Mouse (Mus musculus) hindbrain, embryonic 14.5 days (tissue): ENCODE data around the gene Atp8a2. TPM values are rescaled to one million over a fixed set of nuclear protein-coding genes. Genes with fewer than 3 reads are reported as not detected.

Experiments used
- ATAC-seq: fragments of 200-750 bp; cut with Nextera tagmentation; 2 replicates; pipeline ENCODE4 v1.8.0; 2017; ENCODE audit warnings: moderate number of reproducible peaks, mild to moderate bottlenecking, moderate TSS enrichment, moderate library complexity; ENCODE audit not compliant: low FRiP score
- DNase-seq: peaks from one replicate; pipeline ENCODE4 v3.0.0-alpha.2; 2015; ENCODE audit warnings: low spot score
- H3K27ac ChIP-seq: fragments of 300-500 bp; sonication (generic); 2 replicates; pipeline ENCODE4 v1.5.1; 2014; ENCODE audit warnings: mild to moderate bottlenecking, moderate library complexity
- H3K27me3 ChIP-seq: fragments of 300-500 bp; sonication (generic); 2 replicates; pipeline ENCODE4 v1.6.1; 2014; ENCODE audit warnings: mild to moderate bottlenecking, low read length, mixed read lengths; ENCODE audit not compliant: control insufficient read depth, insufficient read depth
- H3K36me3 ChIP-seq: fragments of 300-500 bp; sonication (generic); replicated peaks from 2 replicates; pipeline ENCODE4 v1.6.1; 2014; ENCODE audit not compliant: control insufficient read depth, insufficient read depth
- H3K4me1 ChIP-seq: fragments of 300-500 bp; sonication (generic); replicated peaks from 2 replicates; pipeline ENCODE4 v1.6.1; 2014; ENCODE audit warnings: antibody characterized with exemption, low read length, mixed read lengths; ENCODE audit not compliant: control insufficient read depth, insufficient read depth
- H3K4me2 ChIP-seq: fragments of 300-500 bp; sonication (generic); replicated peaks from 2 replicates; pipeline ENCODE4 v1.6.1; 2014; ENCODE audit warnings: mild to moderate bottlenecking, moderate library complexity
- H3K4me3 ChIP-seq: fragments of 300-500 bp; sonication (generic); replicated peaks from 2 replicates; pipeline ENCODE4 v1.5.1; 2014; ENCODE audit warnings: mild to moderate bottlenecking, low read length
- H3K9ac ChIP-seq: fragments of 300-500 bp; sonication (generic); 2 replicates; pipeline ENCODE4 v1.6.1; 2014
- H3K9me3 ChIP-seq: fragments of 300-500 bp; sonication (generic); 2 replicates; pipeline ENCODE4 v1.6.1; 2016; ENCODE audit warnings: low read length; ENCODE audit not compliant: control insufficient read depth
- WGBS: fragments of 180-500 bp; shearing (Covaris S2); extraction: QIAGEN DNeasy Blood & Tissue Kit; methylation state at CpG from one replicate; pipeline ENCODE4 v1.1.7; 2014; 5-methylcytosine and 5-hydroxymethylcytosine counted together
- polyA plus RNA-seq: library from polyadenylated mRNA; unstranded; fragments of >200 nt; fragmentation: Nextera tagmentation; extraction: Ambion mirVana; gene quantifications from 2 replicates; pipeline ENCODE4 v1.2.1, GENCODE M21; 2014

Gene Atp8a2
- polyA plus RNA-seq, 1 experiment from 2014 or later = 40.3 TPM

- Histone ChIP-seq H3K36me3 (no peaks in the 10 kb centered on the region), H3K4me3 (no peak overlapping the region), H3K4me2 (no peak overlapping the region), H3K27ac (no peak overlapping the region), H3K27me3 (no peaks in the 10 kb centered on the region), H3K9ac (no peak overlapping the region), H3K9me3 (no peaks in the 10 kb centered on the region), H3K4me1 (no peaks in the 10 kb centered on the region)
- WGBS = 71% methylated on average over 3 of the region's 3 CpGs
- ATAC-seq = no peak
- DNase-seq = no peak
These were observed 487.3 kb downstream of the Atp8a2 start for GRCm38 (mm10) chr14:59709505-59710335.

DNA sequence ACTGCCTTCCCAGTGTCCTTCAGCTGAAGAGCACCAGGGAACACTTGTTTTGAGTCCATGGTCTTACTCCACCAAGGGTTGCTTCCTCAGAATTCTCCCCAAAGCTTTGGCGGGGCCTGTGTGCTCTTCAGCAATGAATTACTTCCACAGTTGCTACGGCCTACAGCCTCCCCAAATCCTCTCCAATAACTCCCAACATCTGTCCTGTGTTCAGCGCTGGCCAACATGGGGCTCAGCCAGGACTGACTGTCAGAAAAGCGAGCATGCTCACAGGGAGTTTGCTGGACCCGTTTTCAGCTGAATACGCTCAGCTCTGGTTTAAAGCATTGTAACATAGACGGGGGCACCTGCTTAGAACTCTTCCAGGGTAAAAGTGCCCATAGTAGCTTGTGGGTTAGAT, 489.0 kb downstream of the Atp8a2 start:
- Histone ChIP-seq H3K4me1 (no peaks in the 10 kb centered on the region), H3K27ac (no peak overlapping the region), H3K4me2 (no peak overlapping the region), H3K9me3 (no peaks in the 10 kb centered on the region), H3K9ac (no peak overlapping the region), H3K36me3 (no peaks in the 10 kb centered on the region), H3K27me3 (no peaks in the 10 kb centered on the region), H3K4me3 (no peak overlapping the region)
- ATAC-seq (no peak), DNase-seq (no peak)
- WGBS = 91% methylated on average over 7 of the region's 7 CpGs

- 0 out of 2 replicates have a peak, but pooled peaks cover 4% of the 10 kb centered on the region for H3K4me1 ChIP-seq
- ATAC-seq (no peak), DNase-seq (no peak)
- H3K27me3 ChIP-seq = no peaks in the 10 kb centered on the region
- no peaks in the 10 kb centered on the region for H3K9me3 ChIP-seq
- WGBS = 84% methylated on average over 13 of the region's 13 CpGs
- H3K27ac ChIP-seq = no peak overlapping the region
- no peak overlapping the region for H3K4me2 ChIP-seq
- no peak overlapping the region for H3K4me3 ChIP-seq
- no peaks in the 10 kb centered on the region for H3K36me3 ChIP-seq
- H3K9ac ChIP-seq = no peak overlapping the region
These were observed 491.5 kb downstream of the Atp8a2 start for GRCm38 (mm10) chr14:59705326-59706058.

DNA sequence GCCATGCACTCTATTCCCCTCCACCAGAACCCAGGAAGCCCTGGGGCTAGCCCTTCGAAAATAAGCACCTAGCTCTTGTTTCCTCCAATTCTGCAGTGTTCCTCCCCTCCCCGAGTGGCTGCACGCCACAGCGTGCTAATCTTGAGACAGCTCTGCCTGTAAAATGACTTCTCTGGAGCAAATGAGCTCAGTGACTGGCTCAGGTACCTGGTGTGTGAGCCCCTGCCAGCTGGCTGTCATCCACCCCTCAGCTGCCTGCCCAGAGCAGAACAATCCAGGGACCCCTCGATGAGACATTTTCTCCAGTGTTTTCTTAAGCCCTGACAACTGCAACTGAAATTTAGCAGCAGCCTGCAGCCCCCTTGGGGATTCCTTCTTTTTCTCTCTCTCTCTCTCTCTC, 495.5 kb downstream of the Atp8a2 start:
- DNase-seq (peak; percentile 28), ATAC-seq (0 out of 2 replicates have a peak, but pooled peaks have one; percentile 26)
- no peak overlapping the region for H3K27ac ChIP-seq
- no peaks in the 10 kb centered on the region for H3K36me3 ChIP-seq
- H3K4me3 ChIP-seq = no peak overlapping the region
- 46% methylated on average over 5 of the region's 5 CpGs for WGBS
- H3K27me3 ChIP-seq = no peaks in the 10 kb centered on the region
- H3K9me3 ChIP-seq = no peaks in the 10 kb centered on the region
- H3K4me1 ChIP-seq = 0 out of 2 replicates have a peak, but pooled peaks cover 4% of the 10 kb centered on the region
- 0 out of 2 replicates have a peak overlapping the region, but pooled peaks have one; percentile 11 for H3K9ac ChIP-seq
- no peak overlapping the region for H3K4me2 ChIP-seq

- no peak for DNase-seq
- Histone ChIP-seq H3K4me3 (no peak overlapping the region), H3K27ac (no peak overlapping the region), H3K9me3 (no peaks in the 10 kb centered on the region), H3K27me3 (no peaks in the 10 kb centered on the region), H3K4me1 (no peaks in the 10 kb centered on the region), H3K36me3 (no peaks in the 10 kb centered on the region), H3K4me2 (no peak overlapping the region), H3K9ac (no peak overlapping the region)
- ATAC-seq = no peak
- 93% methylated on average over 4 of the region's 4 CpGs for WGBS
These were observed 501.8 kb downstream of the Atp8a2 start for GRCm38 (mm10) chr14:59695160-59695559.

GRCm38 (mm10) chr14:59692164-59692563, 504.8 kb downstream of the Atp8a2 start:
- Histone ChIP-seq H3K9me3 (no peaks in the 10 kb centered on the region), H3K27me3 (no peaks in the 10 kb centered on the region), H3K4me2 (no peak overlapping the region), H3K4me3 (no peak overlapping the region), H3K36me3 (no peaks in the 10 kb centered on the region), H3K9ac (no peak overlapping the region), H3K27ac (no peak overlapping the region), H3K4me1 (no peaks in the 10 kb centered on the region)
- ATAC-seq = no peak
- no peak for DNase-seq
- WGBS = 91% methylated on average over 6 of the region's 6 CpGs

DNA sequence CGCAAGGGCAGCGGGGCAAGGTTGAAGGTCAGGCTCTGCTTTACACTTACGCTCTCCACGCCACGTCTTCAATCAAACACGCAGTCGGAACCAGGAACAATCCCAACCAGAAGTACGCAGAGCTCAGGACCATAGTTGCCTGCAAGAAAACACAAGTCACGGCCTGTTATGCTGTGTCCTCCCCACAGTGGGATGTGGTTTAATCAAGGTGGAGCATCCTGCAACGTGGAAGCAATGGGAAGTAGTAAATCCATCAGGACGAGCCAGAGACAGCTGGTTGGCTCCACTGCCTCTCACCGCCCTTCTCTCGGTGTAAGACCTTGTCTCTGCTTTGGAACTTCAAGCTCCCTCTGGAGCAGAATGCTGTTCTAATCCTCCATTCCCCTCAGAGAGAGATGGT, 505.6 kb downstream of the Atp8a2 start:
- Histone ChIP-seq H3K9me3 (no peaks in the 10 kb centered on the region), H3K4me3 (no peak overlapping the region), H3K36me3 (no peaks in the 10 kb centered on the region), H3K4me2 (no peak overlapping the region), H3K9ac (no peak overlapping the region), H3K27me3 (no peaks in the 10 kb centered on the region), H3K27ac (no peak overlapping the region), H3K4me1 (no peaks in the 10 kb centered on the region)
- ATAC-seq = no peak
- DNase-seq = no peak
- 73% methylated on average over 13 of the region's 13 CpGs for WGBS

- Histone ChIP-seq H3K4me2 (no peak overlapping the region), H3K27me3 (no peaks in the 10 kb centered on the region), H3K27ac (no peak overlapping the region), H3K36me3 (no peaks in the 10 kb centered on the region), H3K9me3 (no peaks in the 10 kb centered on the region), H3K4me3 (no peak overlapping the region), H3K9ac (no peak overlapping the region), H3K4me1 (no peaks in the 10 kb centered on the region)
- no peak for DNase-seq
- ATAC-seq = no peak
- 74% methylated on average over 12 of the region's 12 CpGs for WGBS
These were observed 506.0 kb downstream of the Atp8a2 start for GRCm38 (mm10) chr14:59690954-59691353.

DNA sequence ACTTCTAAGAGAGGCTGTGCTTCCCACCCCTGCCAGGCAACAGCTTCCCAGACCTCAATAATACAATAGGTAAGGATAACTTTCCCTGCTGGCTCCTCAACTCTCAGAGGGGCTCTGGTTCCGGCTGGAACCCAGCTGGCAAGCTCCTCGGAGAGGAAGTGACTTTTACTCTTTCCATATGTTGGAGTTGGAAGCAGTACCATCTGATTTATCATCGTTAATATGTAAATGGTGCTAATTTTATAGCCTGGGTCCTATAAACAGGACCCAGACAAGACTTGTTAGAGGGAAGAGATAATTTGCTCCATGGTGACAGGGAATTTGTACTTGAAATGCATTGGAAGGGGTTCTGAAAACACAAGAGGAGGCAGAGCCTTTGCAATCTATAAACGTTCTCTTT, 507.4 kb downstream of the Atp8a2 start:
- H3K9me3 ChIP-seq = no peaks in the 10 kb centered on the region
- 56% methylated on average over 4 of the region's 4 CpGs for WGBS
- DNase-seq (no peak), ATAC-seq (no peak)
- no peak overlapping the region for H3K27ac ChIP-seq
- no peaks in the 10 kb centered on the region for H3K27me3 ChIP-seq
- H3K4me2 ChIP-seq = no peak overlapping the region
- H3K9ac ChIP-seq = no peak overlapping the region
- H3K36me3 ChIP-seq = no peaks in the 10 kb centered on the region
- no peak overlapping the region for H3K4me3 ChIP-seq
- no peaks in the 10 kb centered on the region for H3K4me1 ChIP-seq
